Mouse (Mus musculus) left cerebral cortex, postnatal 25 days (tissue): ENCODE measurements at regions not wholly inside any gene's neighbourhood (a gene's known extent, or its start where the extent isn't known, plus 50 kb on each side); places are given as distances from the start of the nearest gene placed in this dataset.
A peak's percentile ranks its signal among the peaks of the same experiment; 100 is the strongest.
"Not testable (repeated sequence)": the region's sequence is repeated elsewhere in the genome, so short reads cannot be mapped to it uniquely, and the experiment has no call there.

ENCODE experiments used
- DNase-seq, 2 experiments: peaks; one replicate each; pipeline ENCODE4 v3.0.0; 2022; ENCODE audit warnings: low spot score in 2 of 2, mixed read lengths in 1 of 2
- intact Hi-C: fragments of 180-260 bp; cut with DNase I; formaldehyde crosslinking; loops from one replicate; pipeline ENCODE4 v1.15.1; 2025

- DNase-seq: no peak
- intact Hi-C loops: no loop called here
These were observed 286.6 kb upstream of the Got2 start for GRCm38 (mm10) chr8:96174996-96175395.

DNA sequence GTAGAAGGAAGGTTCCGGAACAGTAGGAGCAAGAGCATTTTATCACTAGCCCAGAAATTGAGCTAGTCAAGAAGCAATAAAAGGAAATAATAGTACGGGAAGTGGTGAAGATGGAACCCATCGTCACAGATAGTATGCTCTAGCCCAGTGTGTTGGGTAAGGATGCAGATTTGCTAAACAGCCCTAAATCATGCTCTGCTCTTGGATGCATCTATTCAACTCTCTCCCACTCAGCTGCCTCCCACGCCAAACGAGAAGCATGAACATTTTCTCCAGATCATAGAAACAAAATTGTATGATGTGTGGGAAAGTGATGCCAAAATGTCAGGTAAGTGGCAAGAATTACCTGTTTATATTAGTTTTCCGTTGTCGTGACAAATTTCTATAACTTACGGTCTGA lies 276.6 kb upstream of the Got2 start:
- peak in 1 of 2 experiments; percentile 36 for DNase-seq
- intact Hi-C loops: no loop called here

DNA sequence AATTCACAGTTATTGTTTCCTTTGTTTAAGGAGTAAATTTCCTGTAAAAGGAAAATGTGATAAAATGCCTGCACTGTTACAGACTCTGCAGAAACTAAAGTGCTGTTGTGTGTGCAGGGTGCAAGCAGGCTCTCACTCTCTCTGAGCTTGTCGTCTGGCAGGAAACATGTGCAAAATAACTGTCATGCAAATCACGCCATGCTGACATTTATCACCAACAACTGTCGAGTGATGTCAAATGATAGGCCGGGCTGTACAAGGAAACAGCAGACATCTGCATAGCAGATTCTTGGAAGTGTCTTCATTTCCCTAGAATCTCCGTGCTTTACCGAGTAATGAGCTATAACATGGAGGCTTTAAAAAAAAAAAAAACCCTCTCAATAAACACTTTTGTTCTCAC lies 271.6 kb upstream of the Got2 start:
- intact Hi-C loops: no loop called here
- no peak for DNase-seq

GRCm38 (mm10) chr8:96152496-96153250 lies 264.3 kb upstream of the Got2 start:
- intact Hi-C loops: loop anchor here (1.0 to 5.0 kb wide), 2 partner anchors 105 to 1194 kb away; no protein-coding TSS in a partner anchor
- DNase-seq: peak; percentile 49 to 83

GRCm38 (mm10) chr8:96152056-96152455 lies 263.7 kb upstream of the Got2 start:
- intact Hi-C loops: loop anchor here (1.0 to 5.0 kb wide), 2 partner anchors 105 to 1194 kb away; no protein-coding TSS in a partner anchor
- DNase-seq: peak; percentile 49 to 95

- DNase-seq: peak; percentile 45 to 88
- intact Hi-C loops: loop anchor here (2.0 to 5.0 kb wide), 2 partner anchors 106 to 170 kb away; no protein-coding TSS in a partner anchor
These were observed 262.7 kb upstream of the Got2 start for GRCm38 (mm10) chr8:96151065-96151472.

GRCm38 (mm10) chr8:96132183-96132582 lies 243.8 kb upstream of the Got2 start:
- DNase-seq: no peak
- intact Hi-C loops: no loop called here

DNA sequence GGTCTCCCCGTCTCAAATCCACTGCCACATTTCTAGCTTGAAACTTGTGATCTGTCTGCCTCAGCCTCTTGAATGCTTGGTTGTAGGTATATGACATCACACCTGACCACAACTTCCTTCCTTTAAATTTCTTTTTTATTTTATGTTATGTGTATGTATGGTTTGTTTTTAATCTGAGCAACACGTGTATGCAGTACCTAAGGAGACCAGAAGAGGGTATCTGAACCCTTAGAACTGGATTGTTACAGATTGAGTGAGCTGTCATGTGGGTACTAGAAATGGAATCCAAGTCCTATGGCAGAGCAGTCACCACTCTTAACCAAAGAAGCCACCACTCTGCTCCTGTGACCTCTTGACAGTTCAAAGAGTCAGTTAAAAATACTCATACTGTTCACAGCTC lies 240.0 kb upstream of the Got2 start:
- no peak for DNase-seq
- intact Hi-C loops: no loop called here

DNA sequence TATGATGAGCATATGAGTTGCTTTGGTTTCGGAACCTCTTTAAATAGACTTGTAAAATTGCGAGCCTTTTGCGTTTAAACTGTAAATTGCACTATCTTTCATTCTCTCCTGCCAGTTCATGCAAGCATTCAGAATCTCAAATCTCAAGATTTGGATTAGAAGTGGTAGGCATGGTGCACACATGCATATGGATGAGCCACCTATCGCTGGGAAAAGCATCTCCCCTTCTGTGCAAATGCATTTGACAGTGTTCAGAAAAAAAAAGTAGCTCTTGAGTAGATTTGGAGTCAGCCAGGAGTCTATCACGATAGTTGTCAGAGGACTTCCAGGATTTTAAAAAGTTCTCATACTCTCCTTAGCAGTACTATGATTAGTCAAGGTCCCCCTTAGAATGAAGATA lies 212.5 kb upstream of the Got2 start:
- peak in 1 of 2 experiments; percentile 35 for DNase-seq
- intact Hi-C loops: no loop called here

GRCm38 (mm10) chr8:96092931-96093330 lies 204.6 kb upstream of the Got2 start:
- intact Hi-C loops: no loop called here
- no peak for DNase-seq

DNA sequence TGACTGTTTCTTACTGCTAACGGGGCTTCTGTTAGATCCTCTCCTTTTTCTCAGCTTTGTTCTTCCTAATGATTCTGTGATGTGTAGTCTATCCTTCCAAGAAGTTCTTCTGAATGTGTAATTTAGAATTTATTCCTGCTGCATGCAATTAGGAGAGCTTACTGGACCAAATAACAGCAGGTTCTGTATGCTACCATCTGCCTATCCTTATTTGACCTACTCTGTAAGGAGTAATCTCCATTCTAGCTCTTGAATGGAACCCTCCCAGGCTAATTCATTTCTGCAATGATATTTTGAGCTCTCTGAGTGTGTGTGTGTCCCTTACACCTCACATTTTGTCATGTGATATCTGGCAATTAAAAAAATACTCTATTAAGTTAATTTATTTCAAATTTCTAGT lies 201.9 kb upstream of the Got2 start:
- no peak for DNase-seq
- intact Hi-C loops: no loop called here

GRCm38 (mm10) chr8:96068306-96068705 lies 180.0 kb upstream of the Got2 start:
- intact Hi-C loops: no loop called here
- no peak for DNase-seq

GRCm38 (mm10) chr8:96047686-96048085 lies 159.3 kb upstream of the Got2 start:
- intact Hi-C loops: no loop called here
- DNase-seq: no peak

- no peak for DNase-seq
- intact Hi-C loops: no loop called here
These were observed 154.0 kb upstream of the Got2 start for GRCm38 (mm10) chr8:96042335-96042734.

DNA sequence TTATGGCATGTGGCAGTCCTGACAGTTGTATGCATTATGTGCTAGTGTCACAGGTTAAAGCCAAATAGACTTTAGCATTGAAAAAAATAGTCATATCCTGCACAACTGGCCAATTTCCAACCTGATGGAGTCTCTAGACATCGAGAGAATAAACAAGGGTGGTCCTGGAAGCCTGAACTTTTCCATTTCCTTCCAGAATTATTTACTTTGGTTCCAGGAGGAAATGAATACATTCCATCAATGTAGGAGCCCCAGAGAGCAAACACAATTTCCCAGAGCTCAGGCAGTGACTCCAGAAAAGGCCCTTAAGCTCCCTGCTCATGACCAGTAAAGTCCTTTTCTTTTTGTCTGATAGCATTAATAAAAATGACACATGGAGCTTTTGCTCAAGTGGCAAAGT lies 151.9 kb upstream of the Got2 start:
- intact Hi-C loops: no loop called here
- no peak for DNase-seq

DNA sequence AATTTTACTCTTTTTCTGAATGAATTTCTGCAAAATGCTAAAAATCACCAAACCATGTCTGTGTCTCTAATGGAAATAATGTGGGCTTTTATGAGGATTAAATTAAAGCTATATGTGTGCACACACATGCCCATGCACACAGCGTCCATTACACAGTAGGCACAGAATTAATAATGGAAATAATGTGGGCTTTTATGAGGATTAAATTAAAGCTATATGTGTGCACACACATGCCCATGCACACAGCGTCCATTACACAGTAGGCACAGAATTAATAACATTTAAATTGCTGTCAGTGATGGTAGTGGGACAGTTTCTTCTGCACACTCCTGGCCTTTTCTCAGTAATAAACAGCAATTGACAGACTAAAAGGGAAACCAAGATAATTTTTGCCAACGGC lies 130.4 kb upstream of the Got2 start:
- intact Hi-C loops, DNase-seq: not testable (repeated sequence)

GRCm38 (mm10) chr8:96012002-96012401 lies 123.7 kb upstream of the Got2 start:
- intact Hi-C loops: no loop called here
- DNase-seq: no peak

GRCm38 (mm10) chr8:95991826-95992463 lies 103.6 kb upstream of the Got2 start:
- intact Hi-C loops: no loop called here
- DNase-seq: no peak

DNA sequence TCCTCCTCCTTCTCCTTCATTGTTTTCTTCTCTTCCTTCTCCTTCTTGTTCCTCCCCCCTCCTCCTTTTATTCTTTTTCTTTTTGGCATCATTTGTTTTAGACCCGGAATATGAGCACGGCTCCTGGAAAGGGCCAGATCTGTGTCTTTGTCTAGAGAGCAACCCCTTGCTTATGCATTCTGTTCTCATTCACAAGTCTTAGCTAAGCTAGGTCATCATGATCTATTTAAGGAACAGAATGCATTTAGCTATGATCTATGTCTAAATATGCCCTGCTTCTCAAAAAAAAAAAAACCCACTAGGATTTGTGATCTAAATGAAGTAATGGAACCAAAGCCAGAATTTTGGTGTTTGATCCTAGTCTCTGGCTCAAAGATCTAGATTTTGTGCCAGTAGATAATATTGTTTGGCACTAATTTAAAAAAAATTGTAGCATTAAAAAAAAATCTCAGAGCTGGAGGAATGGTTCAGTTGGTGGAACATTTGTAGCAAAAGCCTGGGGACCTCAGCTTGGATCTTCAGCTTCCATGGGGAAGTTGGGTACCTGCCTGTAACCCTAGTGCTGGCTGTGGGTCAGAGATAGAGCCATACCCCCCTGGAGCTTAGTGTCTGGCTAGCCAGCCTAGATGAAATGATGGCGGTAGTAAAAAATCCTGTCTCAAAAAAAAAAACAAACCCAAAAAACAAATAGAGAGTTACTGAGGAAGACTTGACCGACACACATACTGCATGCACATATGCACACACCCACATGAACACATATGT lies 100.5 kb upstream of the Got2 start:
- intact Hi-C loops: no loop called here
- DNase-seq: peak in 1 of 2 experiments; percentile 20

- peak in 1 of 2 experiments; percentile 19 for DNase-seq
- intact Hi-C loops: no loop called here
These were observed 98.7 kb upstream of the Got2 start for GRCm38 (mm10) chr8:95987011-95987440.
